Mouse (Mus musculus) myocyte (in vitro differentiated cells): ENCODE data around the gene Mettl27.

Source experiments
- MAX ChIP-seq: IDR thresholded peaks from one replicate; pipeline ENCODE4 v1.6.1; 2011; ENCODE audit warnings: low read depth, mild to moderate bottlenecking, control low read depth
- MYOD1 ChIP-seq, 3 experiments: IDR thresholded peaks; one replicate each; pipeline ENCODE4 v1.6.1; 2011; ENCODE audit warnings: control low read depth in 2 of 3, low read depth in 2 of 3, mild to moderate bottlenecking in 2 of 3, moderate library complexity in 1 of 3; ENCODE audit not compliant: insufficient read length in 2 of 3, control insufficient read depth in 1 of 3
- POLR2A ChIP-seq: IDR thresholded peaks from one replicate; pipeline ENCODE4 v1.6.1; 2011; ENCODE audit warnings: low read depth, mild to moderate bottlenecking, control low read depth, moderate library complexity; ENCODE audit not compliant: insufficient read length
- POLR2AphosphoS2 ChIP-seq: IDR thresholded peaks from one replicate; pipeline ENCODE4 v1.6.1; 2011; ENCODE audit warnings: low read depth, control low read depth; ENCODE audit not compliant: insufficient read length
- SRF ChIP-seq: IDR thresholded peaks from one replicate; pipeline ENCODE4 v1.6.1; 2011; ENCODE audit warnings: low read depth; ENCODE audit not compliant: control insufficient read depth, insufficient read length
- TCF12 ChIP-seq: IDR thresholded peaks from one replicate; pipeline ENCODE4 v1.6.1; 2011; ENCODE audit warnings: mild to moderate bottlenecking, control low read depth; ENCODE audit not compliant: poor library complexity, insufficient read depth, severe bottlenecking
- TCF3 ChIP-seq: IDR thresholded peaks from one replicate; pipeline ENCODE4 v1.6.1; 2011; ENCODE audit warnings: low read depth, control low read depth; ENCODE audit not compliant: insufficient read length
- USF1 ChIP-seq: IDR thresholded peaks from one replicate; pipeline ENCODE4 v1.6.1; 2011; ENCODE audit warnings: low read depth, mild to moderate bottlenecking, control low read depth, moderate library complexity

DNA sequence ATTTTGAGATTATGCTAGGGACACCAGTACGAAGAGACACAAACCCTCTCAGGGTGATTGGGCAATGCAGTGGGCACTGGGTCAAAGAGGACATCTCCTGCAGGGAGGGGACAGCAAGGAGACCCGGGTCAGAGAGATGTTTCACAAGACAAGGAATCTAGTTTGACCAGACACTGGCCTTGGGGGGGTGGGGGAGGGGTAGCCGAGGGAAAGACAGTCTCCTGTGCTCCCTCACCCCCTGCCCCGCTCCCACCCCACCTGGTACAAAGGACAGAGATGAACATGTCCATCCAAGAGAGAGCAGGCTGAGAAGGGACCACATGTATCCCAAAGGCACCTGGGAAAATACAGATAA, 15.9 kb downstream of the Mettl27 start:
- TF ChIP-seq POLR2A (no peak), MAX (no peak), TCF12 (no peak), TCF3 (no peak), SRF (no peak), POLR2AphosphoS2 (no peak), MYOD1 (IDR thresholded peaks at IDR 0.05; ENCODE audit: control insufficient read depth in 1 of 3, insufficient read length in 2 of 3, low read depth in 2 of 3) (no peak), USF1 (no peak)
